Mouse (Mus musculus): ENCODE data around the gene Klk8. TPM values are rescaled to one million over a fixed set of nuclear protein-coding genes. Genes with fewer than 3 reads are reported as not detected.

Klk8 gene
- polyA plus RNA-seq (2017; shearing (Covaris generic)), result 109 TPM

GRCm38 (mm10) chr7:43797333-43797769, at the start of gene Klk8:
Klk8 (plus strand) TSS chr7:43797577.

DNA sequence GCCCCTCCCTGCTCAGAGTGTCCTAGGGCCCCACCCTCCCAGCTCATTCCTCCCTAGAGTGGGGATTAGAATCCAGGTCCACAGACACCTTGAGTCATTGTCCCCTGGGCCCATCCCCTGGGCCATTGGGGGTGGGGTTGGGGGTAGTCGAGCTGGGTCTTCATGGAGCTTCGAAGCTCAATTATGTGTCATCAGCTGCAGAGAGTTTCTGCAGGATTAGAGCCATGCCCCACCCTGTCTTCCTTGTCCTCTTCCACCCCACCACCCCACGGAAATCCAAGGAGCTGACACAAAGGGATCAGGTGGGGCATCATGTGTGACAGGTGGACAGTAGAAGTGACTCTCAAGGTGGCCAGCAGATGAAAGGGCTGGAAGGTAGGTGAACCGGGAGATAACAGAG, 28.8 kb upstream of the Klk8 start, which contains the start of gene Klk12:
Gene Klk12 (plus strand): TSS at position 301 of the 400 bp plus-strand sequence.

GRCm38 (mm10) chr7:43774364-43774763, 23.0 kb upstream of the Klk8 start, which contains the start of gene Klk11:
Klk11 (plus strand) TSS chr7:43774604.

GRCm38 (mm10) chr7:43780746-43781145, 16.6 kb upstream of the Klk8 start, which contains the start of gene Klk10:
Klk10 (plus strand) TSS chr7:43781035.

GRCm38 (mm10) chr7:43791591-43791990, 5.8 kb upstream of the Klk8 start, which contains the start of gene Klk9:
Klk9 (plus strand) TSS chr7:43791891.

GRCm38 (mm10) chr7:43810994-43811393, 13.6 kb downstream of the Klk8 start, which contains the start of gene Klk7:
Klk7 (plus strand) TSS chr7:43811294.

DNA sequence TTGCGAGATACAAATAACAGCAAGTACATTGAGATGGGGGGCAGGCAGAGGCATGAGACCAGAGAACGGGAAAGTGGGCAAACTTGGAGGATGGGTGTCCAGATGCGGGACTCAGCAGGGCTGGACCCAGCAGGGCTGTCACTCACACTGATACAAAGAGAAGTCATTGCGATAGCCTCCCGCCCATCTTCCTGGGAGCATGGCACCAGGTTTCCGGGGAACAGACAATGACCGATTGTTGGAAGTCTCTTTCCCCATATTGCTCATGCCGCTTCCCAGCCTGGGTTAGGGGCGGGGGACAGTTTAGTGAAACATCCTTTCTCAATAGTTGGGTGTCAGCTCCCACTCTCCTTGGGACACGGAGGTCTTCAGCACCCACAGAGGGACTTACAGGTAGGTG, 26.8 kb downstream of the Klk8 start, which contains the start of gene Klk6:
Gene Klk6 (plus strand): TSS at position 301 of the 400 bp plus-strand sequence.

DNA sequence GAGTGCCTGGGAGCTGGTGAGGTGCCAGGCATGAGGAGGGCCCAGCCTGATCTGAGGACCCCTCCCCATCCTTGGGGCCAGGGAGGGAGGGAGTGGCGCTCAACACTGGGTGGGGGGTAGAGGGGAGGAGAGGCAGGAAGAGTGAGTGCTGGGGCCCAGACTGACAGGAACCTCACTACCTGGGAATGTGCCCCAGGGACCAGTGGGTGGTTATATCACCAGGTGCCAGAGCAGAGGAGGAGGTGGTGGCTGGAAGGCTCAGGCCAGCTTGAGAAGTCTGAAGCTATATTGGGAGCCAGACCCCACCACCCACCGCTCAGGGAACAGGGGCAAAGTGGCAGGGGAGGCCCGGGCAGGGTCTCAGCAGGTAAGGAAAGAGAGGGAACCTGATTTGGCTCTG, 44.3 kb downstream of the Klk8 start, which contains the start of gene Klk5:
Gene Klk5 (plus strand): TSS at position 271 of the 400 bp plus-strand sequence.

Other genes starting within 250 kb of the Klk8 start
- 6.2 TPM for gene Zfp658, start 235.3 kb upstream of the Klk8 start, polyA plus RNA-seq (2017; shearing (Covaris generic))
- gene Zfp719, start 218.0 kb upstream of the Klk8 start, polyA plus RNA-seq (2017; shearing (Covaris generic)), result 15.6 TPM
- gene Zfp819, start 190.4 kb upstream of the Klk8 start, polyA plus RNA-seq (2017; shearing (Covaris generic)), result not detected
- gene Ceacam18, start 162.9 kb upstream of the Klk8 start, polyA plus RNA-seq (2017; shearing (Covaris generic)), result not detected
- gene Siglece, start 137.4 kb upstream of the Klk8 start, polyA plus RNA-seq (2017; shearing (Covaris generic)), result 1.8 TPM
- gene Ctu1, start 125.6 kb upstream of the Klk8 start, polyA plus RNA-seq (2017; shearing (Covaris generic)), result 5.2 TPM
- gene Klk14, start 107.2 kb upstream of the Klk8 start, polyA plus RNA-seq (2017; shearing (Covaris generic)), result not detected
- not detected for gene Klk13, start 85.0 kb upstream of the Klk8 start, polyA plus RNA-seq (2017; shearing (Covaris generic))
- gene Klk12, start 28.7 kb upstream of the Klk8 start, polyA plus RNA-seq (2017; shearing (Covaris generic)), result not detected
- not detected for gene Klk11, start 23.0 kb upstream of the Klk8 start, polyA plus RNA-seq (2017; shearing (Covaris generic))
- gene Klk10, start 16.5 kb upstream of the Klk8 start, polyA plus RNA-seq (2017; shearing (Covaris generic)), result 0.21 TPM
- 0.99 TPM for gene Klk9, start 5.7 kb upstream of the Klk8 start, polyA plus RNA-seq (2017; shearing (Covaris generic))
- gene Klk7, start 13.7 kb downstream of the Klk8 start, polyA plus RNA-seq (2017; shearing (Covaris generic)), result not detected
- gene Klk6, start 26.9 kb downstream of the Klk8 start, polyA plus RNA-seq (2017; shearing (Covaris generic)), result not detected
- not detected for gene Klk5, start 44.4 kb downstream of the Klk8 start, polyA plus RNA-seq (2017; shearing (Covaris generic))
- gene Klk4, start 83.6 kb downstream of the Klk8 start, polyA plus RNA-seq (2017; shearing (Covaris generic)), result not detected
- 0.51 TPM for gene Klk15, start 136.2 kb downstream of the Klk8 start, polyA plus RNA-seq (2017; shearing (Covaris generic))
- gene Klk1b8, start 153.1 kb downstream of the Klk8 start, polyA plus RNA-seq (2017; shearing (Covaris generic)), result not detected
- not detected for gene Klk1b1, start 169.2 kb downstream of the Klk8 start, polyA plus RNA-seq (2017; shearing (Covaris generic))
- 0.73 TPM for gene Klk1b9, start 178.5 kb downstream of the Klk8 start, polyA plus RNA-seq (2017; shearing (Covaris generic))
- not detected for gene Klk1b11, start 198.3 kb downstream of the Klk8 start, polyA plus RNA-seq (2017; shearing (Covaris generic))
- not detected for gene Klk1b26, start 214.6 kb downstream of the Klk8 start, polyA plus RNA-seq (2017; shearing (Covaris generic))